Comparison of ENCODE assay signal across 13 mouse cellular contexts in the genomic region with DNA sequence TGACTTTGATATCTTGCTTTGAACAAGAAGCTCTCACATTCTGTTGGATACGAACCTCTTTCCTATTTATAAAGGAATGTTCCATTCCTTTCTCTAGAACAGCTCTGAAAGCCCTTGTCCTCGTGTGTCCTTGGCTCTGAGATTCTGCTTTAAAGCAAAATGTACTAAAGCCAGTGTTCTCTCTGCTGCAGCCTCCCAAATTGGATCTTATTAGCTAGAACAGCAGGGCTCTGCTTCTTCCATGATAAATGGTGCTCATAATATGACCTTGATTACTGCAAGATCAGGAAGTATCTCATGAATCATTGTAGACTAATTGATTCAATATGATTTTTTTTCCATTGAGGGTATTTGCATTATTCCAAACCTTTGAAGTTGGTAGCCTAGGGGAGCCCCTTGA.
"Had no signal": no experiment of that assay in that cellular context is flagged by ENCODE, and none has a peak within 500 bp of the region (broad histone marks: within the 10 kb centered on the region; RNA-seq: fewer than 3 reads in every experiment).

No protein-coding gene starts in this region.

- DNase-seq: kidney, adult 11 months; kidney, postnatal 25 days; layer of hippocampus, postnatal 36 days; liver, embryonic 13.5 days; lung, adult 2 months; lung, postnatal 14 days; lung, postnatal 4 days; thymus, adult 2 months; thymus, postnatal 25 days had no signal

- H3K9ac ChIP-seq: liver, embryonic 13.5 days; midbrain, embryonic 12.5 days had no signal

- H3K4me1 ChIP-seq: liver, embryonic 13.5 days; midbrain, embryonic 12.5 days had no signal

- H3K4me2 ChIP-seq: liver, embryonic 13.5 days; midbrain, embryonic 12.5 days had no signal

- H3K4me3 ChIP-seq: left cerebral cortex, adult 2 months; liver, embryonic 13.5 days; midbrain, embryonic 12.5 days had no signal

- H3K27me3 ChIP-seq: liver, embryonic 13.5 days; midbrain, embryonic 12.5 days had no signal

- H3K27ac ChIP-seq: left cerebral cortex, adult 2 months; liver, embryonic 13.5 days; midbrain, embryonic 12.5 days; stomach, postnatal 0 days had no signal

- H3K9me3 ChIP-seq: liver, embryonic 13.5 days; midbrain, embryonic 12.5 days had no signal

- ATAC-seq: midbrain, embryonic 16.5 days had no signal

- H3K36me3 ChIP-seq: liver, embryonic 13.5 days; midbrain, embryonic 12.5 days had no signal
